Mouse (Mus musculus) brain, embryonic 14.5 days (tissue): ENCODE measurements around the gene Marc1.

Experiments
- CTCF ChIP-seq: fragments of 200-500 bp; IDR thresholded peaks from 2 replicates; pipeline ENCODE4 v1.5.1; 2012; ENCODE audit warnings: inconsistent platforms, mild to moderate bottlenecking, moderate library complexity, borderline replicate concordance; ENCODE audit not compliant: insufficient read depth, insufficient read length; ENCODE audit errors: extremely low read depth
- POLR2A ChIP-seq: fragments of 200-500 bp; IDR thresholded peaks from 2 replicates; pipeline ENCODE4 v1.6.1; 2012; ENCODE audit warnings: mild to moderate bottlenecking, inconsistent platforms, borderline replicate concordance; ENCODE audit not compliant: poor library complexity, insufficient read depth, insufficient read length, severe bottlenecking; ENCODE audit errors: extremely low read depth

DNA sequence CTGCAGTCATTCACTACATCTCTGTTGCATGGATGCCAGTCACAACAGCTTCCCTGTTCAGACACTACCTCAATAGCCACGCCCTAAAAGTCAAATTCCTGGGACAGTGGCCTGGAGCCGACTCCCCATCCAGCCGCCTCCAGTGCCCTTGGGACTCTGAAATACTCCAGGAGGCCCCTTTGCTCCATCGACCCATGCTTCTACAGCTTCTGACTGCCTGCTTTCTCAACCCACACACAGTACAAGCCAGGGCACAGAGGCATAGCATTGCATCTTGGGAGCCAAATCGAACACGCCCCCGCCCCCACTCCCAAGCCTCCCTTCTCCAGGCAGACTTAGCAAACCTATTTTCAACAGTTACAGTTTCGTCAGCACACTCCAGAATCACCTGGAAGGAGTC lies 18.8 kb upstream of the Marc1 start:
- TF ChIP-seq CTCF (no peak), POLR2A (no peak)
